In the genomic region with DNA sequence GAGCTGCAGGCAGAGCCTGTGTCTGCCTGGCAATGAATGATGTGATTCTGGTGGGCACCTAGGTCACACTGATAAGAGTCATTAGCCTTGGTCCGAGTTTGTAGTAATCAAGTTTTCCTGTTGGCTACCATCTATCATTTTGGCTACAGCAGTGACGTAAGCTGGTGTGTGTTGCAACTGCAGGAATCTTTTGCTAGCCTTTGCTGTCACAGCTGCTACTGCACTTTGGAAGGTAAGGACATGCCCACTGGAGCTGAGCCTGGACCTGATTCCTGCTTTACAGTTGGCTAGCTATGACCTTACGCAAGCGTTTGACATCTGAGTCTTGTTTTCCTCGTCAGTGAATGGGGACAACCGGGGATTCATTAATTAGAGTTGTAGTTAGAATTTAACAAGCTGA, we compare ENCODE assay signal across 13 mouse cellular contexts. TPM values are rescaled to one million over a fixed set of nuclear protein-coding genes. Genes with fewer than 3 reads are reported as not detected.
DNase-seq lines count a peak whose midpoint lies in the region; ATAC-seq and TF ChIP-seq lines count a peak whose summit lies in the region.
"Had no signal": no experiment of that assay in that cellular context is flagged by ENCODE, and none has a peak within 500 bp of the region (broad histone marks: within the 10 kb centered on the region; RNA-seq: fewer than 3 reads in every experiment).

No protein-coding gene starts in this region.

- peaks cover 27% of the 10 kb centered on the region for H3K4me1 ChIP-seq in intestine, embryonic 16.5 days (ENCODE audit: control insufficient read depth, insufficient read depth, low read length)
- peaks cover 5% of the 10 kb centered on the region; the same call in 1 of the 2 replicates for H3K4me1 ChIP-seq in hindbrain, postnatal 0 days (ENCODE audit: insufficient read depth, low read length)
- H3K4me1 ChIP-seq: embryonic facial prominence, embryonic 12.5 days; limb, embryonic 12.5 days had no signal

- no peak overlapping the region for H3K4me2 ChIP-seq in intestine, embryonic 16.5 days (ENCODE audit: low read depth, low read length)
- no peak overlapping the region for H3K4me2 ChIP-seq in hindbrain, postnatal 0 days (ENCODE audit: low read depth, low read length)
- H3K4me2 ChIP-seq: embryonic facial prominence, embryonic 12.5 days; limb, embryonic 12.5 days; midbrain, embryonic 13.5 days had no signal

- no peak for ATAC-seq in intestine, embryonic 16.5 days
- ATAC-seq in erythroblast, adult 5-6 weeks (replicated peaks; ENCODE audit: low FRiP score, poor library complexity, severe bottlenecking): no peak
- no peak for ATAC-seq in hindbrain, postnatal 0 days

- H3K79me2 ChIP-seq in C2C12 (ENCODE audit: control insufficient read depth, insufficient read depth): peaks cover 73% of the 10 kb centered on the region

- H3K27me3 ChIP-seq in C2C12 (ENCODE audit: control insufficient read depth, insufficient read depth, insufficient read length): no peaks in the 10 kb centered on the region
- H3K27me3 ChIP-seq in intestine, embryonic 16.5 days (replicated peaks; ENCODE audit: control insufficient read depth, insufficient read depth, low read length): no peaks in the 10 kb centered on the region
- H3K27me3 ChIP-seq in hindbrain, postnatal 0 days (ENCODE audit: insufficient read depth, low read length): no peaks in the 10 kb centered on the region
- H3K27me3 ChIP-seq: embryonic facial prominence, embryonic 12.5 days; limb, embryonic 12.5 days; midbrain, embryonic 13.5 days had no signal

- 66% methylated on average over 6 of the region's 6 CpGs for WGBS in intestine, embryonic 16.5 days
- WGBS in hindbrain, postnatal 0 days: 57% methylated on average over 6 of the region's 6 CpGs

- no peaks in the 10 kb centered on the region for H3K9me3 ChIP-seq in intestine, embryonic 16.5 days (ENCODE audit: control insufficient read depth, low read length)
- H3K9me3 ChIP-seq in hindbrain, postnatal 0 days (ENCODE audit: low read length): no peaks in the 10 kb centered on the region
- H3K9me3 ChIP-seq: embryonic facial prominence, embryonic 12.5 days; hindbrain, embryonic 10.5 days; limb, embryonic 12.5 days; midbrain, embryonic 13.5 days had no signal

- H3K4me3 ChIP-seq in C2C12 (ENCODE audit: insufficient read depth, poor library complexity, severe bottlenecking): no peak overlapping the region
- no peak overlapping the region for H3K4me3 ChIP-seq in intestine, embryonic 16.5 days (ENCODE audit: low read length)
- no peak overlapping the region for H3K4me3 ChIP-seq in hindbrain, postnatal 0 days (ENCODE audit: low read length)
- H3K4me3 ChIP-seq: embryonic facial prominence, embryonic 12.5 days; hindbrain, embryonic 10.5 days; limb, embryonic 12.5 days; midbrain, embryonic 13.5 days had no signal

- peak overlapping the region; percentile 91 for H3K27ac ChIP-seq in intestine, embryonic 16.5 days (ENCODE audit: low read length)
- no peak overlapping the region for H3K27ac ChIP-seq in hindbrain, postnatal 0 days
- H3K27ac ChIP-seq: embryonic facial prominence, embryonic 12.5 days; hindbrain, embryonic 10.5 days; limb, embryonic 12.5 days had no signal

- H3K9ac ChIP-seq in intestine, embryonic 16.5 days (ENCODE audit: low read depth, low read length): no peak overlapping the region
- H3K9ac ChIP-seq in hindbrain, postnatal 0 days (replicated peaks; ENCODE audit: low read length): no peak overlapping the region
- H3K9ac ChIP-seq: embryonic facial prominence, embryonic 12.5 days; limb, embryonic 12.5 days; midbrain, embryonic 13.5 days had no signal

- peak; percentile 78 for DNase-seq in gastrocnemius, adult 18-20 months (ENCODE audit: low spot score)
- DNase-seq in gastrocnemius, postnatal 10 days: no peak
- peak; percentile 29 to 57 for DNase-seq in kidney, postnatal 4 days
- DNase-seq in hindbrain, postnatal 0 days (ENCODE audit: low spot score): no peak
- no peak for DNase-seq in thymus, postnatal 10 days (ENCODE audit: low spot score in 2 of 2)
- DNase-seq: B cell, adult 2 months had no signal

- no peaks in the 10 kb centered on the region for H3K36me3 ChIP-seq in C2C12 (ENCODE audit: control insufficient read depth, insufficient read depth)
- H3K36me3 ChIP-seq in intestine, embryonic 16.5 days (ENCODE audit: control insufficient read depth, insufficient read depth, low read length): no peaks in the 10 kb centered on the region
- no peaks in the 10 kb centered on the region for H3K36me3 ChIP-seq in hindbrain, postnatal 0 days (ENCODE audit: insufficient read depth, low read length)
- H3K36me3 ChIP-seq: embryonic facial prominence, embryonic 12.5 days; hindbrain, embryonic 10.5 days; limb, embryonic 12.5 days; midbrain, embryonic 13.5 days had no signal

- peaks cover 18% of the 10 kb centered on the region for H3K79me3 ChIP-seq in C2C12 (ENCODE audit: low read depth)

- no peak overlapping the region for H3ac ChIP-seq in C2C12 (ENCODE audit: control insufficient read depth, insufficient read length, low read depth)

- TF ChIP-seq CTCF in C2C12 (IDR thresholded peaks at IDR 0.05; ENCODE audit: control insufficient read depth, insufficient read depth, insufficient read length): no peak
- no peak for TF ChIP-seq CTCF in hindbrain, postnatal 0 days (IDR thresholded peaks at IDR 0.05; ENCODE audit: low read depth)

TF ChIP-seq in C2C12, 6 proteins besides CTCF, POLR2A, EP300 and RAD21:
- TF ChIP-seq MYOG (IDR thresholded peaks at IDR 0.05; ENCODE audit: control insufficient read depth, extremely low read depth, insufficient read length): no peak
- no peak for TF ChIP-seq USF1 (IDR thresholded peaks at IDR 0.05; ENCODE audit: low read depth)
- TF ChIP-seq CEBPB (IDR thresholded peaks at IDR 0.05; ENCODE audit: low read depth): peak; percentile 73
- TF ChIP-seq MAX (IDR thresholded peaks at IDR 0.05): no peak
- TF ChIP-seq MYOD1 (IDR thresholded peaks at IDR 0.05; ENCODE audit: control insufficient read depth, insufficient read length, low read depth): peak; percentile 63
- TF ChIP-seq FOSL1 (IDR thresholded peaks at IDR 0.05; ENCODE audit: insufficient read depth, low read length, poor library complexity, severe bottlenecking): no peak
TF ChIP-seq in C2C12: peak in this region for 2.

RNA-seq across cellular contexts. Expression of gene Cpt1a, which starts 11.1 kb away (rescaled TPM):
- total RNA-seq in gastrocnemius, adult 18-20 months (2021): 1 to 10 TPM; 6.2 to 8.3 TPM
- total RNA-seq in gastrocnemius, postnatal 10 days (2021): 10 to 100 TPM; 34.5 to 45.9 TPM
- polyA plus RNA-seq in C2C12 (2012; fragmentation: generic; extraction: Trizol): 56.7 TPM
- polyA plus RNA-seq in intestine, embryonic 16.5 days (2015; fragmentation: Nextera tagmentation; extraction: Ambion mirVana): 43.7 and 49.5 TPM in 2 replicates
- 11.0 and 15.0 TPM in 2 replicates for total RNA-seq in erythroblast, adult 5-6 weeks (2015; ENCODE audit: low replicate concordance)
- total RNA-seq in erythroblast, adult 5-6 weeks (2017; ENCODE audit: low replicate concordance): 11.4 and 19.5 TPM in 2 replicates
- total RNA-seq in hindbrain, postnatal 0 days (2014; rRNA removed): 27.7 and 31.1 TPM in 2 replicates
- 22.3 and 22.4 TPM in 2 replicates for polyA plus RNA-seq in hindbrain, postnatal 0 days (2015; fragmentation: Nextera tagmentation; extraction: Ambion mirVana)

RNA-seq across cellular contexts. Expression of gene Ighmbp2, which starts 50.4 kb away (rescaled TPM):
- 1 to 10 TPM; 4.1 to 4.5 TPM for total RNA-seq in gastrocnemius, adult 18-20 months (2021)
- total RNA-seq in gastrocnemius, postnatal 10 days (2021): 1 to 10 TPM; 3.7 to 4.0 TPM
- 5.3 TPM for polyA plus RNA-seq in C2C12 (2012; fragmentation: generic; extraction: Trizol)
- 7.2 and 7.9 TPM in 2 replicates for polyA plus RNA-seq in intestine, embryonic 16.5 days (2015; fragmentation: Nextera tagmentation; extraction: Ambion mirVana)
- 0.63 TPM in 1 of 2 replicates, not detected in the other for total RNA-seq in erythroblast, adult 5-6 weeks (2015; ENCODE audit: low replicate concordance)
- 0.70 and 2.2 TPM in 2 replicates for total RNA-seq in erythroblast, adult 5-6 weeks (2017; ENCODE audit: low replicate concordance)
- 10.5 and 11.5 TPM in 2 replicates for total RNA-seq in hindbrain, postnatal 0 days (2014; rRNA removed)
- 8.6 and 9.2 TPM in 2 replicates for polyA plus RNA-seq in hindbrain, postnatal 0 days (2015; fragmentation: Nextera tagmentation; extraction: Ambion mirVana)

RNA-seq across cellular contexts. Expression of gene Mrpl21, which starts 50.5 kb away (rescaled TPM):
- 10 to 100 TPM; 57.3 to 65.9 TPM for total RNA-seq in gastrocnemius, adult 18-20 months (2021)
- total RNA-seq in gastrocnemius, postnatal 10 days (2021): 10 to 100 TPM; 73.4 to 74.8 TPM
- 86.3 TPM for polyA plus RNA-seq in C2C12 (2012; fragmentation: generic; extraction: Trizol)
- polyA plus RNA-seq in intestine, embryonic 16.5 days (2015; fragmentation: Nextera tagmentation; extraction: Ambion mirVana): 108 and 122 TPM in 2 replicates
- total RNA-seq in erythroblast, adult 5-6 weeks (2015; ENCODE audit: low replicate concordance): 10.0 and 13.1 TPM in 2 replicates
- total RNA-seq in erythroblast, adult 5-6 weeks (2017; ENCODE audit: low replicate concordance): 7.2 and 18.3 TPM in 2 replicates
- 62.2 and 65.7 TPM in 2 replicates for total RNA-seq in hindbrain, postnatal 0 days (2014; rRNA removed)
- 93.8 and 105 TPM in 2 replicates for polyA plus RNA-seq in hindbrain, postnatal 0 days (2015; fragmentation: Nextera tagmentation; extraction: Ambion mirVana)

RNA-seq across cellular contexts. Expression of gene Tesmin, which starts 55.4 kb away (rescaled TPM):
- total RNA-seq in gastrocnemius, adult 18-20 months (2021): under 1 TPM; 0.43 to 0.47 TPM
- under 1 TPM; 0.68 to 0.77 TPM for total RNA-seq in gastrocnemius, postnatal 10 days (2021)
- 0.39 TPM for polyA plus RNA-seq in C2C12 (2012; fragmentation: generic; extraction: Trizol)
- polyA plus RNA-seq in intestine, embryonic 16.5 days (2015; fragmentation: Nextera tagmentation; extraction: Ambion mirVana): 0.16 and 0.43 TPM in 2 replicates
- 0.63 TPM in 1 of 2 replicates, not detected in the other for total RNA-seq in erythroblast, adult 5-6 weeks (2015; ENCODE audit: low replicate concordance)
- not detected in 2 replicates for total RNA-seq in erythroblast, adult 5-6 weeks (2017; ENCODE audit: low replicate concordance)
- 1.3 and 1.5 TPM in 2 replicates for total RNA-seq in hindbrain, postnatal 0 days (2014; rRNA removed)
- 0.97 and 1.1 TPM in 2 replicates for polyA plus RNA-seq in hindbrain, postnatal 0 days (2015; fragmentation: Nextera tagmentation; extraction: Ambion mirVana)

Comparison
In these comparisons a context has a peak if more than half of its experiments do, and no peak if none do; other contexts are left out.
1. DNase-seq: peak in gastrocnemius, adult 18-20 months (single experiment) and kidney, postnatal 4 days (2 of 2); none in gastrocnemius, postnatal 10 days (single experiment), hindbrain, postnatal 0 days (single experiment) and thymus, postnatal 10 days (0 of 2).